Mouse (Mus musculus): ENCODE results near the gene Lax1.
"Not testable (repeated sequence)": the region's sequence is repeated elsewhere in the genome, so short reads cannot be mapped to it uniquely, and the experiment has no call there.

The Lax1 gene

GRCm38 (mm10) chr1:133691046-133691445 is 1.1 kb upstream of the Lax1 start:
- intact Hi-C loops (cut with DNase I) = no loop called here

GRCm38 (mm10) chr1:133688301-133688700 is 1.6 kb downstream of the Lax1 start:
- intact Hi-C loops (cut with DNase I) = no loop called here

- intact Hi-C loops (cut with DNase I) = no loop called here
Measured at GRCm38 (mm10) chr1:133685749-133686519, 4.0 kb downstream of the Lax1 start.

GRCm38 (mm10) chr1:133671801-133672200 is 18.1 kb downstream of the Lax1 start:
- intact Hi-C loops (cut with DNase I) = no loop called here

- intact Hi-C loops (cut with DNase I) = no loop called here
Measured at GRCm38 (mm10) chr1:133671266-133671665, 18.6 kb downstream of the Lax1 start.

- intact Hi-C loops (cut with DNase I) = no loop called here
Measured at GRCm38 (mm10) chr1:133670776-133671175, 19.1 kb downstream of the Lax1 start.

- intact Hi-C loops (cut with DNase I) = no loop called here
Measured at GRCm38 (mm10) chr1:133670190-133670589, 19.7 kb downstream of the Lax1 start.

GRCm38 (mm10) chr1:133668618-133669017 is 21.3 kb downstream of the Lax1 start:
- intact Hi-C loops (cut with DNase I) = no loop called here

- intact Hi-C loops (cut with DNase I) = no loop called here
Measured at GRCm38 (mm10) chr1:133667721-133668120, 22.2 kb downstream of the Lax1 start.

- intact Hi-C loops (cut with DNase I) = not testable (repeated sequence)
Measured at GRCm38 (mm10) chr1:133665713-133666112, 24.2 kb downstream of the Lax1 start.

- intact Hi-C loops (cut with DNase I) = no loop called here
Measured at GRCm38 (mm10) chr1:133664203-133664970, 25.5 kb downstream of the Lax1 start.

GRCm38 (mm10) chr1:133663427-133663826 is 26.5 kb downstream of the Lax1 start:
- intact Hi-C loops (cut with DNase I) = no loop called here

- intact Hi-C loops (cut with DNase I) = no loop called here
Measured at GRCm38 (mm10) chr1:133662941-133663340, 27.0 kb downstream of the Lax1 start.

GRCm38 (mm10) chr1:133661203-133661933 is 28.5 kb downstream of the Lax1 start, which contains the start of gene Gm38394:
TSS of gene Gm38394 (minus strand) at chr1:133661318.
- intact Hi-C loops (cut with DNase I) = no loop called here

GRCm38 (mm10) chr1:133660466-133661202 is 29.3 kb downstream of the Lax1 start, which contains the start of gene Zbed6:
TSS of gene Zbed6 (minus strand) at chr1:133660885.
- intact Hi-C loops (cut with DNase I) = no loop called here

GRCm38 (mm10) chr1:133658878-133659277 is 31.0 kb downstream of the Lax1 start:
- intact Hi-C loops (cut with DNase I) = no loop called here

- intact Hi-C loops (cut with DNase I) = no loop called here
Measured at GRCm38 (mm10) chr1:133656811-133657210, 33.1 kb downstream of the Lax1 start.

GRCm38 (mm10) chr1:133653033-133653432 is 36.9 kb downstream of the Lax1 start:
- intact Hi-C loops (cut with DNase I) = no loop called here

- intact Hi-C loops (cut with DNase I) = no loop called here
Measured at GRCm38 (mm10) chr1:133650288-133651055, 39.4 kb downstream of the Lax1 start.

- intact Hi-C loops (cut with DNase I) = no loop called here
Measured at GRCm38 (mm10) chr1:133645652-133646051, 44.3 kb downstream of the Lax1 start.

All from adrenal gland (tissue).